Mouse (Mus musculus): Measurements from ENCODE around the gene Dph3. TPM values are rescaled to one million over a fixed set of nuclear protein-coding genes. Genes with fewer than 3 reads are reported as not detected.

Dph3 gene
- 8.2 and 26.4 TPM in 2 replicates for polyA plus RNA-seq (2012; ENCODE audit: low replicate concordance)

GRCm38 (mm10) chr14:32085486-32086201, at the start of gene Dph3:
Gene Dph3, minus strand, starts transcription at chr14:32085729.

GRCm38 (mm10) chr14:32084761-32085485, 606 bp downstream of the Dph3 start, which contains the start of gene Oxnad1:
Gene Oxnad1, plus strand, starts transcription at chr14:32085374.

Other genes starting within 250 kb of the Dph3 start
- 0.04 TPM in 1 of 2 replicates, not detected in the other for gene Galnt15, start 56.7 kb downstream of the Dph3 start, polyA plus RNA-seq (2012; ENCODE audit: low replicate concordance)
- 1.1 and 3.3 TPM in 2 replicates for gene Oxnad1, start 355 bp downstream of the Dph3 start, polyA plus RNA-seq (2012; ENCODE audit: low replicate concordance)
- gene Msmb, start 56.3 kb upstream of the Dph3 start, polyA plus RNA-seq (2012; ENCODE audit: low replicate concordance) = not detected in 2 replicates
- 4.7 and 11.1 TPM in 2 replicates for gene Ncoa4, start 74.1 kb upstream of the Dph3 start, polyA plus RNA-seq (2012; ENCODE audit: low replicate concordance)
- gene Timm23, start 116.2 kb upstream of the Dph3 start, polyA plus RNA-seq (2012; ENCODE audit: low replicate concordance) = 131 and 171 TPM in 2 replicates
- gene Parg, start 116.2 kb upstream of the Dph3 start, polyA plus RNA-seq (2012; ENCODE audit: low replicate concordance) = 17.8 and 29.7 TPM in 2 replicates
- gene Ogdhl, start 236.3 kb upstream of the Dph3 start, polyA plus RNA-seq (2012; ENCODE audit: low replicate concordance) = 0.04 TPM in 1 of 2 replicates, not detected in the other

All from hematopoietic multipotent progenitor cell, adult 10-12 weeks (in vitro differentiated cells).